Mouse (Mus musculus): Measurements from ENCODE around the gene Ppp1r13l.

DNA sequence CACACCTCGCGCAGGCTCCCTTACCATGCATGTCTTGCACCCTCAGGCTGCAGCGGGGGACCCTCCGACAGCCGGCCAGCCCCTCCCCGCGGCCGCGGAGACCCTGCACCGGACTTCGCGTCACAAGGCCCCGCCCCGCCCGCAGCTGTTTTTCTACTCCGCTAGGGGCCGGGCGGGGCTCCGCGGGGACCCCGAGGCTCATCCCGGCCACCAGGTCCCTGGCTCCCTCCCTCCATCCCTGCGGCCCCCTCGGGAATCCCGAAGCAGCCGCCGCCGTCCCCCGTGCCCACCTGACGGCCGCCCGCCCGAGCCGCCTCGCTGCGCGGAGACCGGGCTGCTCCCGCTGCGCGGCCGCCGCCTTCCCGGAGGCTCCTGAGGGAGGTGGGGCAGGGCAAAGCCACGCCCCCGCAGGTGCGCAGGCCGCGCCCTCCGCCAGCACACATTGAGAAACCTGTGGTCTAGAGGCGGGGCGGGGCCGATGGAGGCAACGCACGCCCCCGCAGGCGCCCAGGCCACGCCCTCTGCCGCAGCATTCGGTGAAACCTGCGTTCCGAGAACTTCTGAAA lies 44.3 kb downstream of the Ppp1r13l start, which contains the start of gene Klc3:
- no peak for TF ChIP-seq CTCF (IDR thresholded peaks at IDR 0.05; ENCODE audit: low read depth)
- TF ChIP-seq EP300 (IDR thresholded peaks at IDR 0.05; ENCODE audit: low read depth), result no peak
